Mouse (Mus musculus): ENCODE results near the gene Tes. TPM values are rescaled to one million over a fixed set of nuclear protein-coding genes. Genes with fewer than 3 reads are reported as not detected.

Gene Tes
- 48.6 and 59.2 TPM in 2 replicates for polyA plus RNA-seq (2012; rRNA removed)

DNA sequence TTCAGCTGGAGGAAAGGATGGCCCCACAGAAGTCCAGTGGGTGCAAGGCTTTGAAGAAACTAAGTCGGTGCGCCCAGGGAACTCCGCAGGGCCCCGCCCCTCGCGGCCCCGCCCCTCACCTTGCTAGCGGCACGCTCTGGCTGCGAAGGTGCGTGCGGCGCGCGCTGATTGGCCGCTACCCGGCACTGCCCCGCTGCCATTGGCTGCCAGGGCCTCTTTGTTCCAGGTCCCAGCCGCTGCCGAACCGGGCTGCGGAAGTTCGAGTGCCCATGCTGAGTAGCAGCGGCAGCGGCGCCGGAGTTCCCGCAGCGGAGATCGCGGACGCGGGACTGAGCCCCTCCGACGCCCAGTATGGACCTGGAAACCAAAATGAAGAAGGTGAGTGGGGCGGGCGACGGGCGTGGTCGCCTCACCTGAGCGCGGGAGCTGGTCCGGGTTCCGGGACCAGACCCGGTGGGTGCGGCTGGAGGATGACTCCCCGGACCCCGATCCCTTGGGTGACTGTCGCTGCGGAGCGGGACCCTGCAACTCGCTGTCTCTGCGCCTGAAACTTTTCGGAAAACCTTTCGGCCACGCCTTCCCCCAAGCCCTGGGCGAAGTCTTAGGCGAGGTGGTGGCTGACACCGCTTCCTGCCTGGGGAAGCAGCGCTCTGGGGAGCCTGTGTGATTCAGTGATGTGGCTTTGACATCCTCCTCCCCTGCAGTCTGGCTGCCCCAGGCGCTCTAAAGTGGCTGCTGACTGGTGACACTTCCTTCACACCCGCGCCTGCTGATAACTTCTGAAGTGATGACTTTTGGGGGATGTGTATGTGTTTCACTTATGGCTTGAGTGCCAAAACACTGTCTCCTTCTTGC, at the start of gene Tes:
TSS of gene Tes (plus strand) at position 214 of the 855 bp plus-strand sequence.
- H3K4me1 ChIP-seq (replicated peaks; ENCODE audit: control insufficient read depth, insufficient read depth, low read length): peaks cover 15% of the 10 kb centered on the region
- H3K36me3 ChIP-seq (ENCODE audit: control insufficient read depth, insufficient read depth, low read length): no peaks in the 10 kb centered on the region
- under 1% methylated on average over 63 of the region's 63 CpGs for WGBS
- H3K27me3 ChIP-seq (ENCODE audit: control insufficient read depth, insufficient read depth, low read length): no peaks in the 10 kb centered on the region
- peak within 1 kb of the TSS; percentile 74 for H3K4me3 ChIP-seq (ENCODE audit: control insufficient read depth, insufficient read depth, low read length)
- no peak for TF ChIP-seq CTCF (IDR thresholded peaks at IDR 0.05; ENCODE audit: borderline replicate concordance, control insufficient read depth, extremely low read depth, insufficient read depth, low read length, poor library complexity)
- TF ChIP-seq POLR2A (IDR thresholded peaks at IDR 0.05; ENCODE audit: control insufficient read depth, extremely low read depth, insufficient read depth, low read length, poor library complexity): peak; percentile 39; the same call in 1 of the 2 replicates
- DNase-seq: peak; percentile 89
- H3K27ac ChIP-seq (ENCODE audit: control insufficient read depth, insufficient read depth, low read length): peak within 1 kb of the TSS; percentile 77

DNA sequence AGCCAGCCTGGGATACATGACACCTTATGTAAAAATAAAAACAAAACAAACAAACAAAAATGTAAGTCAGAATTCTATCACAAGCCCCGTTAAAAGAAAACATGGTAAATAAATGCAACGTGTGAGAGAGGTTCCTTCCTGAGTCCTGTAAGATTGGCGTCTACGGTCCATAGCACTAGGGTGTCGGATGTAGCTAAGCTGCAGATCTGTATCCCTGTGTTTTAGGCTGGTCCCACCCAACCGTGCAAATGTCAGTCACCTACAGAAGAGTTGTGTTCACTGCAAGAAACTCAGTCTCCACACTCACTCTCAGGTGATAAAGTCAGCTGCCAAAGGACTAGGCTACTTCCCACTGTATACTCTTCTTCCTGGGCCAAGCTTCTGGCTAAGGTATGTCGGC, 39.1 kb upstream of the Tes start:
- Histone ChIP-seq H3K4me1 (replicated peaks; ENCODE audit: control insufficient read depth, insufficient read depth, low read length) (no peaks in the 10 kb centered on the region), H3K36me3 (ENCODE audit: control insufficient read depth, insufficient read depth, low read length) (no peaks in the 10 kb centered on the region), H3K27ac (ENCODE audit: control insufficient read depth, insufficient read depth, low read length) (no peak overlapping the region), H3K4me3 (ENCODE audit: control insufficient read depth, insufficient read depth, low read length) (no peak overlapping the region), H3K27me3 (ENCODE audit: control insufficient read depth, insufficient read depth, low read length) (no peaks in the 10 kb centered on the region)
- 75% methylated on average over 7 of the region's 7 CpGs for WGBS
- no peak for DNase-seq
- TF ChIP-seq CTCF (IDR thresholded peaks at IDR 0.05; ENCODE audit: borderline replicate concordance, control insufficient read depth, extremely low read depth, insufficient read depth, low read length, poor library complexity): no peak
- TF ChIP-seq POLR2A (IDR thresholded peaks at IDR 0.05; ENCODE audit: control insufficient read depth, extremely low read depth, insufficient read depth, low read length, poor library complexity): no peak

DNA sequence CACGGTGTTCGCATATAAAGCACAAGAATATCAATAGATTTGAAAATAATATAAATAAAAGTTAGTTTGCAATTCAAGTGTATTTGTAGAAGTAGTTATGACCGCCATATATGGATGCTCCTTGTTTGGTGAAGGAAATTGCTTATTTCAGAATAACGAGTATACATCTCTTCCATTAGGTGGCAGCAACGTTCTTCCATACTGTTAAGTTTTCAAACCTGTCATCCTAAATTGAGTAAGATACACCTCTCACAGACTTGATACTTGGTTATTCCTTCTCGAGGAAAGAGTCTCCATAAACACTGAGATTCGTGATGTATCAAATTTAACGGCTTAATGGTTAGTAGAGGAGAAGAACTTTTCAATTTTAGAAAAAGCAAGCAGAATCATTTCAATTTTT, 37.4 kb upstream of the Tes start:
- H3K4me3 ChIP-seq (ENCODE audit: control insufficient read depth, insufficient read depth, low read length): no peak overlapping the region
- DNase-seq: peak; percentile 14
- TF ChIP-seq POLR2A (IDR thresholded peaks at IDR 0.05; ENCODE audit: control insufficient read depth, extremely low read depth, insufficient read depth, low read length, poor library complexity): no peak
- TF ChIP-seq CTCF (IDR thresholded peaks at IDR 0.05; ENCODE audit: borderline replicate concordance, control insufficient read depth, extremely low read depth, insufficient read depth, low read length, poor library complexity): no peak
- H3K27me3 ChIP-seq (ENCODE audit: control insufficient read depth, insufficient read depth, low read length): no peaks in the 10 kb centered on the region
- no peaks in the 10 kb centered on the region for H3K36me3 ChIP-seq (ENCODE audit: control insufficient read depth, insufficient read depth, low read length)
- WGBS: 18% methylated on average over 8 of the region's 8 CpGs
- no peak overlapping the region for H3K27ac ChIP-seq (ENCODE audit: control insufficient read depth, insufficient read depth, low read length)
- no peaks in the 10 kb centered on the region for H3K4me1 ChIP-seq (replicated peaks; ENCODE audit: control insufficient read depth, insufficient read depth, low read length)

DNA sequence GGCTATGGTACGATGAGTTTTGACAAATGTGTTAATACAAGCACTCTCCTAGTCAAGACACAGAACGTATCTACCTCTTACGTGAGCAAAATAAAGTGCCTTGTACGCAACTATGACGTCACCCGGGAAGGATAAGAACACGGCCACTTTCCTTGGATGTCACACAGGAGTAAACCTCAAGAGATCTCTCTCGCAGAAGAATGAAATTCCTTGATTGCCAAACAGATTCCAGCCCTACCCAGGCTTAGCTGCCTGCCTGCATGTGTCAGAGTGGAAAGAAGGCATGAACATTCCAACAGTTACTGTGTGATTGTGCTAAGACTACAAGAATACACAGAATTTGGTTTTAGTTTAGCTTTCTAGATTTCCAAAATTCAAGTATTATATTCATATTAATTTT, 36.1 kb upstream of the Tes start:
- TF ChIP-seq POLR2A (IDR thresholded peaks at IDR 0.05; ENCODE audit: control insufficient read depth, extremely low read depth, insufficient read depth, low read length, poor library complexity) (no peak), CTCF (IDR thresholded peaks at IDR 0.05; ENCODE audit: borderline replicate concordance, control insufficient read depth, extremely low read depth, insufficient read depth, low read length, poor library complexity) (no peak)
- H3K4me3 ChIP-seq (ENCODE audit: control insufficient read depth, insufficient read depth, low read length): no peak overlapping the region
- no peaks in the 10 kb centered on the region for H3K36me3 ChIP-seq (ENCODE audit: control insufficient read depth, insufficient read depth, low read length)
- no peak for DNase-seq
- no peaks in the 10 kb centered on the region for H3K27me3 ChIP-seq (ENCODE audit: control insufficient read depth, insufficient read depth, low read length)
- H3K27ac ChIP-seq (ENCODE audit: control insufficient read depth, insufficient read depth, low read length): no peak overlapping the region
- 94% methylated on average over 8 of the region's 8 CpGs for WGBS
- no peaks in the 10 kb centered on the region for H3K4me1 ChIP-seq (replicated peaks; ENCODE audit: control insufficient read depth, insufficient read depth, low read length)

DNA sequence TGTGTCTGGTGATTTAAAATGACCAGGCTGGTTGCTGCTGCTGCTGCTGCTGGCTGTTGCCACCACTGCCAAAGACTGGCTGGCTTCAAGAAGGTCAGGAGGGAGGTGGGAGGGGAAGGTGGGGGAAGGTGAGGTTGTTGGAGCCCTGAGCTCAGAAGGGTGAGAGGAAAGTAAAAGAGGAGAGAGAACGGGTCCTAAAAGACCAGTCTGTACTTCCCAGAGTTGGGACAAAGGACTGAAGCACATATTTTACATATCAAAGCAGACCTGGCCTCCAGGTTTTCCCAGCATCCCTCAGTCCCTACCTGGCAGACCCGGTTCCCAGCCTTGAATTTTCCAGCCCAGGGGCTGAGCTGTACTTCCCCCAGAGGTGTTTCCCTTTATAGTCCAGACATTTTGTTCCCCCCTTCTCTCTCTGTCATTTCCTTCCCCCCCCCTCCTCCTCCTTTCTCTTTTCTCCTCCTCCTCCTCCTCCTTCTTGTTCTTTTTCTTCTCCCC, 32.7 kb upstream of the Tes start:
- H3K27me3 ChIP-seq (ENCODE audit: control insufficient read depth, insufficient read depth, low read length): no peaks in the 10 kb centered on the region
- WGBS: 35% methylated on average over 2 of the region's 2 CpGs
- H3K4me3 ChIP-seq (ENCODE audit: control insufficient read depth, insufficient read depth, low read length): no peak overlapping the region
- TF ChIP-seq POLR2A (IDR thresholded peaks at IDR 0.05; ENCODE audit: control insufficient read depth, extremely low read depth, insufficient read depth, low read length, poor library complexity) (no peak), CTCF (IDR thresholded peaks at IDR 0.05; ENCODE audit: borderline replicate concordance, control insufficient read depth, extremely low read depth, insufficient read depth, low read length, poor library complexity) (no peak)
- no peaks in the 10 kb centered on the region for H3K4me1 ChIP-seq (replicated peaks; ENCODE audit: control insufficient read depth, insufficient read depth, low read length)
- no peak overlapping the region for H3K27ac ChIP-seq (ENCODE audit: control insufficient read depth, insufficient read depth, low read length)
- no peak for DNase-seq
- H3K36me3 ChIP-seq (ENCODE audit: control insufficient read depth, insufficient read depth, low read length): no peaks in the 10 kb centered on the region

DNA sequence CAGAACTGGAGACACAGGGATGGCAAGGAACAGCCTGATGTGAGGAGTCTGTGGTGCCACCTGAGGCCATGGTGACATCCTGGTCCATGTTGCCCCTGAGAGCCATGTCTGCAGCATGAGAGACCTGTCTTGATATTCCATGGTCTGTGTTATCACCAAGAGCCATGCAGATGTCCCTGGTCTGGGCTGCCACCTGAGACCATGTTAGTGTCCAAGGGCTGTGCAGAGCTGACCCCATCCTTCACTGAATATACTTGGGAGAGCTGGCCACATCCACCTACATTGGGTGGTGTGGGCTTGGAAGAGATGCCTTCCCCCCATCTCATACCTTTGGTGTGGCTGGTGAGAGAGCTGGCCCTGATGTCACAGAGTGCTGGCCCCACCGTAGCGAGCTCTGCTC, 30.9 kb upstream of the Tes start:
- no peaks in the 10 kb centered on the region for H3K27me3 ChIP-seq (ENCODE audit: control insufficient read depth, insufficient read depth, low read length)
- no peak overlapping the region for H3K4me3 ChIP-seq (ENCODE audit: control insufficient read depth, insufficient read depth, low read length)
- 97% methylated on average over 2 of the region's 2 CpGs for WGBS
- TF ChIP-seq CTCF (IDR thresholded peaks at IDR 0.05; ENCODE audit: borderline replicate concordance, control insufficient read depth, extremely low read depth, insufficient read depth, low read length, poor library complexity) (no peak), POLR2A (IDR thresholded peaks at IDR 0.05; ENCODE audit: control insufficient read depth, extremely low read depth, insufficient read depth, low read length, poor library complexity) (no peak)
- H3K36me3 ChIP-seq (ENCODE audit: control insufficient read depth, insufficient read depth, low read length): no peaks in the 10 kb centered on the region
- H3K27ac ChIP-seq (ENCODE audit: control insufficient read depth, insufficient read depth, low read length): no peak overlapping the region
- H3K4me1 ChIP-seq (replicated peaks; ENCODE audit: control insufficient read depth, insufficient read depth, low read length): no peaks in the 10 kb centered on the region
- no peak for DNase-seq

Measured in thymus, adult 2 months (tissue).